Comparison of ENCODE assay signal across 8 mouse cellular contexts in genomic region chr3:9523081-9523932, GRCm38 (mm10).
DNase-seq lines count a peak whose midpoint lies in the region; ATAC-seq and TF ChIP-seq lines count a peak whose summit lies in the region.

No protein-coding gene starts in this region.

- TF ChIP-seq POLR2A in cerebellum, adult 2 months (IDR thresholded peaks at IDR 0.05; ENCODE audit: borderline replicate concordance, insufficient read depth, low read length): no peak

- H3K4me1 ChIP-seq in kidney, embryonic 15.5 days: peaks cover 58% of the 10 kb centered on the region
- peaks cover 61% of the 10 kb centered on the region for H3K4me1 ChIP-seq in embryonic facial prominence, embryonic 10.5 days
- H3K4me1 ChIP-seq in forebrain, postnatal 0 days (ENCODE audit: insufficient read depth): 0 out of 2 replicates have a peak, but pooled peaks cover 15% of the 10 kb centered on the region
- H3K4me1 ChIP-seq in limb, embryonic 11.5 days (ENCODE audit: control insufficient read depth, insufficient read depth, low read length): peaks cover 33% of the 10 kb centered on the region
- H3K4me1 ChIP-seq in cerebellum, adult 2 months (ENCODE audit: control insufficient read depth, insufficient read depth, low read length): peaks cover 10% of the 10 kb centered on the region; the same call in 1 of the 2 replicates

- H3K27me3 ChIP-seq in kidney, embryonic 15.5 days: no peaks in the 10 kb centered on the region
- H3K27me3 ChIP-seq in embryonic facial prominence, embryonic 10.5 days (replicated peaks; ENCODE audit: low read depth, poor library complexity, severe bottlenecking): peaks cover 11% of the 10 kb centered on the region
- no peaks in the 10 kb centered on the region for H3K27me3 ChIP-seq in forebrain, postnatal 0 days (ENCODE audit: insufficient read depth, low read length)
- no peaks in the 10 kb centered on the region for H3K27me3 ChIP-seq in limb, embryonic 11.5 days (ENCODE audit: control insufficient read depth, insufficient read depth, low read length)
- H3K27me3 ChIP-seq in cerebellum, adult 2 months (ENCODE audit: control insufficient read depth, insufficient read depth, low read length): no peaks in the 10 kb centered on the region

- H3K9me3 ChIP-seq in kidney, embryonic 15.5 days (replicated peaks): no peaks in the 10 kb centered on the region
- H3K9me3 ChIP-seq in embryonic facial prominence, embryonic 10.5 days: no peaks in the 10 kb centered on the region
- no peaks in the 10 kb centered on the region for H3K9me3 ChIP-seq in forebrain, postnatal 0 days (ENCODE audit: low read length)
- H3K9me3 ChIP-seq in limb, embryonic 11.5 days (ENCODE audit: control insufficient read depth, low read length): no peaks in the 10 kb centered on the region

- H3K36me3 ChIP-seq in kidney, embryonic 15.5 days: no peaks in the 10 kb centered on the region
- H3K36me3 ChIP-seq in embryonic facial prominence, embryonic 10.5 days (replicated peaks): no peaks in the 10 kb centered on the region
- H3K36me3 ChIP-seq in forebrain, postnatal 0 days (ENCODE audit: insufficient read depth): no peaks in the 10 kb centered on the region
- H3K36me3 ChIP-seq in limb, embryonic 11.5 days (ENCODE audit: control insufficient read depth, insufficient read depth, low read length): no peaks in the 10 kb centered on the region

- peak overlapping the region; percentile 70 for H3K27ac ChIP-seq in kidney, embryonic 15.5 days
- H3K27ac ChIP-seq in embryonic facial prominence, embryonic 10.5 days (replicated peaks): 0 out of 2 replicates have a peak overlapping the region, but pooled peaks have one; percentile 14
- H3K27ac ChIP-seq in forebrain, postnatal 0 days (ENCODE audit: low read depth, low read length): no peak overlapping the region
- no peak overlapping the region for H3K27ac ChIP-seq in limb, embryonic 11.5 days (replicated peaks; ENCODE audit: low read depth, low read length)
- H3K27ac ChIP-seq in cerebellum, adult 2 months (ENCODE audit: insufficient read depth, low read length): no peak overlapping the region

- 46% methylated on average over 18 of the region's 18 CpGs for WGBS in kidney, embryonic 15.5 days
- 64% methylated on average over 18 of the region's 18 CpGs for WGBS in embryonic facial prominence, embryonic 10.5 days
- WGBS in forebrain, postnatal 0 days: 55% methylated on average over 18 of the region's 18 CpGs
- 55% methylated on average over 18 of the region's 18 CpGs for WGBS in limb, embryonic 11.5 days
- WGBS in cerebellum, adult 2 months: 75% methylated on average over 18 of the region's 18 CpGs

- no peak for TF ChIP-seq CTCF in forebrain, postnatal 0 days (IDR thresholded peaks at IDR 0.05; ENCODE audit: low read depth)
- TF ChIP-seq CTCF in cerebellum, adult 2 months (IDR thresholded peaks at IDR 0.05; ENCODE audit: borderline replicate concordance, insufficient read depth, low read depth, low read length): no peak

- no peak overlapping the region for H3K4me2 ChIP-seq in kidney, embryonic 15.5 days
- H3K4me2 ChIP-seq in forebrain, postnatal 0 days (ENCODE audit: low read depth): no peak overlapping the region
- no peak overlapping the region for H3K4me2 ChIP-seq in limb, embryonic 11.5 days (ENCODE audit: low read depth, severe bottlenecking)

- 0 out of 2 replicates have a peak, but pooled peaks have one; percentile 27 for ATAC-seq in kidney, embryonic 15.5 days (replicated peaks; ENCODE audit: low FRiP score)
- peak; percentile 19 for ATAC-seq in forebrain, postnatal 0 days
- no peak for ATAC-seq in limb, embryonic 11.5 days (ENCODE audit: insufficient number of reproducible peaks, low FRiP score, low TSS enrichment, low read depth)
- ATAC-seq in megakaryocyte, adult 5-6 weeks (ENCODE audit: poor library complexity, severe bottlenecking): no peak

- H3K9ac ChIP-seq in kidney, embryonic 15.5 days: no peak overlapping the region
- no peak overlapping the region for H3K9ac ChIP-seq in forebrain, postnatal 0 days
- no peak overlapping the region for H3K9ac ChIP-seq in limb, embryonic 11.5 days (ENCODE audit: low read length)

- no peak for DNase-seq in kidney, postnatal 14 days
- peak; percentile 30 for DNase-seq in embryonic facial prominence, embryonic 10.5 days (ENCODE audit: low spot score)
- DNase-seq in forebrain, postnatal 0 days: peak; percentile 42
- peak; percentile 35 for DNase-seq in limb, embryonic 11.5 days (ENCODE audit: low spot score)
- DNase-seq in adipocyte (ENCODE audit: low spot score): no peak
- no peak for DNase-seq in cerebellum, adult 2 months

- H3K4me3 ChIP-seq in kidney, embryonic 15.5 days (replicated peaks): no peak overlapping the region
- no peak overlapping the region for H3K4me3 ChIP-seq in embryonic facial prominence, embryonic 10.5 days
- H3K4me3 ChIP-seq in forebrain, postnatal 0 days (ENCODE audit: low read depth, low read length): no peak overlapping the region
- no peak overlapping the region for H3K4me3 ChIP-seq in limb, embryonic 11.5 days (ENCODE audit: low read depth, low read length)
- no peak overlapping the region for H3K4me3 ChIP-seq in cerebellum, adult 2 months (replicated peaks; ENCODE audit: insufficient read depth, low read depth, low read length)

Comparison
In these comparisons a context has a peak if more than half of its experiments do, and no peak if none do; other contexts are left out.
1. ATAC-seq: peak in kidney, embryonic 15.5 days (single experiment) and forebrain, postnatal 0 days (single experiment); none in limb, embryonic 11.5 days (single experiment) and megakaryocyte, adult 5-6 weeks (single experiment).
2. H3K27ac ChIP-seq: peak in kidney, embryonic 15.5 days (single experiment) and embryonic facial prominence, embryonic 10.5 days (single experiment); none in forebrain, postnatal 0 days (single experiment), limb, embryonic 11.5 days (single experiment) and cerebellum, adult 2 months (single experiment).
3. DNase-seq: peak in embryonic facial prominence, embryonic 10.5 days (single experiment), forebrain, postnatal 0 days (single experiment) and limb, embryonic 11.5 days (single experiment); none in kidney, postnatal 14 days (single experiment), adipocyte (single experiment) and cerebellum, adult 2 months (0 of 2).